Mouse (Mus musculus) myocyte (in vitro differentiated cells): Measurements from ENCODE around the gene Fbn1. TPM values are rescaled to one million over a fixed set of nuclear protein-coding genes. Genes with fewer than 3 reads are reported as not detected.

ENCODE experiments used
- H3K27me3 ChIP-seq: one replicate; pipeline ENCODE4 v1.6.1; 2011; ENCODE audit not compliant: control insufficient read depth, insufficient read depth, insufficient read length
- H3K36me3 ChIP-seq: one replicate; pipeline ENCODE4 v1.6.1; 2011; ENCODE audit not compliant: control insufficient read depth, insufficient read depth
- H3K4me2 ChIP-seq: one replicate; pipeline ENCODE4 v1.6.1; 2011; ENCODE audit warnings: low read depth, control low read depth
- H3K4me3 ChIP-seq: one replicate; pipeline ENCODE4 v1.5.1; 2011; ENCODE audit warnings: mild to moderate bottlenecking, control low read depth, moderate library complexity
- H3K79me2 ChIP-seq: one replicate; pipeline ENCODE4 v1.6.1; 2011; ENCODE audit not compliant: control insufficient read depth, insufficient read depth
- H3ac ChIP-seq: one replicate; pipeline ENCODE4 v1.6.1; 2011; ENCODE audit not compliant: control insufficient read depth, insufficient read length
- CEBPB ChIP-seq: IDR thresholded peaks from 2 replicates; pipeline ENCODE4 v1.6.1; 2011; ENCODE audit warnings: mild to moderate bottlenecking, moderate library complexity; ENCODE audit not compliant: poor library complexity, insufficient read depth, severe bottlenecking
- E2F4 ChIP-seq: IDR thresholded peaks from one replicate; pipeline ENCODE4 v1.6.1; 2011; ENCODE audit warnings: mild to moderate bottlenecking, control low read depth, moderate library complexity; ENCODE audit not compliant: insufficient read depth
- MAX ChIP-seq: IDR thresholded peaks from one replicate; pipeline ENCODE4 v1.6.1; 2011; ENCODE audit warnings: low read depth, mild to moderate bottlenecking, control low read depth
- MYOD1 ChIP-seq, 3 experiments: IDR thresholded peaks; one replicate each; pipeline ENCODE4 v1.6.1; 2011; ENCODE audit warnings: control low read depth in 2 of 3, low read depth in 2 of 3, mild to moderate bottlenecking in 2 of 3, moderate library complexity in 1 of 3; ENCODE audit not compliant: insufficient read length in 2 of 3, control insufficient read depth in 1 of 3
- MYOG ChIP-seq, 3 experiments: IDR thresholded peaks; one replicate each; pipeline ENCODE4 v1.6.1; 2011; ENCODE audit warnings: control low read depth in 2 of 3, low read depth in 2 of 3, mild to moderate bottlenecking in 2 of 3; ENCODE audit not compliant: insufficient read length in 2 of 3, control insufficient read depth in 1 of 3, insufficient read depth in 1 of 3
- POLR2A ChIP-seq: IDR thresholded peaks from one replicate; pipeline ENCODE4 v1.6.1; 2011; ENCODE audit warnings: low read depth, mild to moderate bottlenecking, control low read depth, moderate library complexity; ENCODE audit not compliant: insufficient read length
- POLR2AphosphoS2 ChIP-seq: IDR thresholded peaks from one replicate; pipeline ENCODE4 v1.6.1; 2011; ENCODE audit warnings: low read depth, control low read depth; ENCODE audit not compliant: insufficient read length
- REST ChIP-seq: IDR thresholded peaks from one replicate; pipeline ENCODE4 v1.6.1; 2011; ENCODE audit warnings: mild to moderate bottlenecking, control low read depth, moderate library complexity; ENCODE audit not compliant: insufficient read depth, insufficient read length
- SRF ChIP-seq: IDR thresholded peaks from one replicate; pipeline ENCODE4 v1.6.1; 2011; ENCODE audit warnings: low read depth; ENCODE audit not compliant: control insufficient read depth, insufficient read length
- TCF12 ChIP-seq: IDR thresholded peaks from one replicate; pipeline ENCODE4 v1.6.1; 2011; ENCODE audit warnings: mild to moderate bottlenecking, control low read depth; ENCODE audit not compliant: poor library complexity, insufficient read depth, severe bottlenecking
- TCF3 ChIP-seq: IDR thresholded peaks from one replicate; pipeline ENCODE4 v1.6.1; 2011; ENCODE audit warnings: low read depth, control low read depth; ENCODE audit not compliant: insufficient read length
- USF1 ChIP-seq: IDR thresholded peaks from one replicate; pipeline ENCODE4 v1.6.1; 2011; ENCODE audit warnings: low read depth, mild to moderate bottlenecking, control low read depth, moderate library complexity
- polyA plus RNA-seq: library from polyadenylated mRNA; unstranded; fragments of >200 nt; fragmentation: generic; extraction: Trizol; gene quantifications from one replicate; pipeline ENCODE4 v1.2.1, GENCODE M21; 2012; ENCODE audit warnings: missing spikeins

Gene Fbn1
- polyA plus RNA-seq, 1 experiment, result 125 TPM

DNA sequence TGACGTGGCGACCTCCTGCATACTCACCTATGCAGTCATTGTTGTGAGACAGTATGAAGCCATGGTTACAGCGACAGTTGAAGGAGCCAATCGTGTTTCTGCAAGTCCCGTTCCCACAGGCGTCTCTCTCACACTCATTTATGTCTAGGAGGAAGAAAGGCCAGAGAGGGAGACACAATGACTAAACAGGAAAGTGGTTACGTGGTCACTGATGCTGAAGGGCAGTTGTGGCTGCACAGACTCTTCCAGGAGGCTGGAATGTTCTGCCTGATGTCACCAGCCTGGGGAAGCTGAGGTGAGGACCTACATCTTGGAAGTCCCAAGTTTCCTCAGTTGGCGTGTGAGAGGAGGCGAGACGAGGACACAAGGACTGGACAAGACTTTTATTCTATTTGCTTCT, 177.3 kb downstream of the Fbn1 start:
- no peak for TF ChIP-seq USF1
- TF ChIP-seq SRF, result no peak
- TF ChIP-seq POLR2AphosphoS2, result no peak
- no peak for TF ChIP-seq TCF12
- TF ChIP-seq MYOG (IDR thresholded peaks at IDR 0.05; ENCODE audit: control insufficient read depth in 1 of 3, insufficient read depth in 1 of 3, insufficient read length in 2 of 3, low read depth in 2 of 3), result no peak
- no peak for TF ChIP-seq POLR2A
- no peak for TF ChIP-seq REST
- TF ChIP-seq MYOD1 (IDR thresholded peaks at IDR 0.05; ENCODE audit: control insufficient read depth in 1 of 3, insufficient read length in 2 of 3, low read depth in 2 of 3), result no peak
- TF ChIP-seq TCF3, result no peak
- no peak for TF ChIP-seq E2F4
- no peak for TF ChIP-seq MAX
- TF ChIP-seq CEBPB, result no peak
- Histone ChIP-seq H3K4me2 (no peak overlapping the region), H3K27me3 (no peaks in the 10 kb centered on the region), H3ac (no peak overlapping the region), H3K4me3 (no peak overlapping the region), H3K36me3 (peaks cover 60% of the 10 kb centered on the region), H3K79me2 (no peaks in the 10 kb centered on the region)

DNA sequence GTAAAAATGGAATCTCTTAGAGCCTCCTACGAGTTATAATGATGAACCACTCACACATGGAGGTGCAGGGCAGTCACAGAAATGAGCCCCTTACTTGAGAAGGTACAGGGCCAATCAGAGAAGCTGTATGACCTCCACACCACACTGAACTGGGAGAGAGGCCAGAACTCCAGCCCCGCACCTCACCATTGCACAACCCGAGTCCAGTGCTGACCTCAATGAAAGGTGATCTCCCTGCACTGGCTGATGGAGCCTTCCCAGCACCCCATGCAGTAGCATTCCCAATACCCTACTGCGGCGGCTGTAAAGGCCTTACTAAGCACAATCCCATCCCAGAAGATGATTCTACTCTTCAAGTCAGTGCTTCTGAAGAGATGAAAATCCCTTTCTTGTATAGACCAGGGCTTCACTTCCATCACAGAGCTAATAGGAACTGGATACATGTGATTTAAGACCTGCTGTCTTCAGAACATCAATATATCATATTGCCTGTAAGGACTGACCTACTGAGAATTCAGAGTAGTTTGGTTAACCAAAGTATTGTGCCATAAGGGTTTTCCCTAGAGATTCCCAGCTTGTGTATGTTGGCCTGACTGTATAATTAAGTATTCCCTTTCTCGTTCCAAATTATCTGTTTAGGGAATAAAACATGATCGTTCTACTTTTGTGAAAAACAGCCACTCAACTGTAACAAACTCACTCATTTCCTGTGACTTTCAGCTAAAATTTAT, 182.5 kb downstream of the Fbn1 start:
- Histone ChIP-seq H3K4me3 (no peak overlapping the region), H3K4me2 (no peak overlapping the region), H3K79me2 (no peaks in the 10 kb centered on the region), H3ac (no peak overlapping the region), H3K36me3 (peaks cover 44% of the 10 kb centered on the region), H3K27me3 (no peaks in the 10 kb centered on the region)
- TF ChIP-seq POLR2AphosphoS2 (peak; percentile 11), CEBPB (peak; percentile 83), SRF (no peak)

DNA sequence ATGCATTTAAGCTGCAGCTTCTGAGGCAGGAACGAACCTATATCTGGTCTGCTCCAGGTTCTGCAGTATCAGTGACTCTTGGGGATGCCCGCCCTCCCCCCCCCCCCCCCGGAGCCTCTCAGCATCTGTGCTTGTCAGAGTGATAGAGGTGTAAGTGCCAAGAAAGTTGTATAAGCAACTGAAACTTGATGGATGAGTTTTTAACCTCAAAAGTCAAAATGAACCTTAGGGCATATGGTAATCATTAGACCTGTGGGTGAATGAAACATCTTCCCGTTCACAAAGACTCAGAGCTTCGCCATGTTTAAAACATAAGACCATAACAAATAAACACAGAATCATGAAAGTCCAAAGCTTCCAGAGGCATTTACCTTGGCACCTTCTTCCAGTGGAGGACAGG, 183.3 kb downstream of the Fbn1 start:
- H3K79me2 ChIP-seq, result no peaks in the 10 kb centered on the region
- no peak for TF ChIP-seq MYOD1 (IDR thresholded peaks at IDR 0.05; ENCODE audit: control insufficient read depth in 1 of 3, insufficient read length in 2 of 3, low read depth in 2 of 3)
- TF ChIP-seq REST, result no peak
- peak; percentile 69; the same call in 1 of the 2 replicates for TF ChIP-seq CEBPB
- H3ac ChIP-seq, result no peak overlapping the region
- peaks cover 42% of the 10 kb centered on the region for H3K36me3 ChIP-seq
- peak overlapping the region; percentile 22 for H3K4me2 ChIP-seq
- no peak overlapping the region for H3K4me3 ChIP-seq
- no peaks in the 10 kb centered on the region for H3K27me3 ChIP-seq

- Histone ChIP-seq H3K36me3 (peaks cover 31% of the 10 kb centered on the region), H3K27me3 (no peaks in the 10 kb centered on the region), H3K79me2 (no peaks in the 10 kb centered on the region), H3ac (no peak overlapping the region), H3K4me3 (no peak overlapping the region), H3K4me2 (no peak overlapping the region)
- peak in 1 of 3 experiments; percentile 37 for TF ChIP-seq MYOD1 (IDR thresholded peaks at IDR 0.05; ENCODE audit: control insufficient read depth in 1 of 3, insufficient read length in 2 of 3, low read depth in 2 of 3)
- no peak for TF ChIP-seq E2F4
These were observed 184.4 kb downstream of the Fbn1 start for GRCm38 (mm10) chr2:125323347-125323746.

DNA sequence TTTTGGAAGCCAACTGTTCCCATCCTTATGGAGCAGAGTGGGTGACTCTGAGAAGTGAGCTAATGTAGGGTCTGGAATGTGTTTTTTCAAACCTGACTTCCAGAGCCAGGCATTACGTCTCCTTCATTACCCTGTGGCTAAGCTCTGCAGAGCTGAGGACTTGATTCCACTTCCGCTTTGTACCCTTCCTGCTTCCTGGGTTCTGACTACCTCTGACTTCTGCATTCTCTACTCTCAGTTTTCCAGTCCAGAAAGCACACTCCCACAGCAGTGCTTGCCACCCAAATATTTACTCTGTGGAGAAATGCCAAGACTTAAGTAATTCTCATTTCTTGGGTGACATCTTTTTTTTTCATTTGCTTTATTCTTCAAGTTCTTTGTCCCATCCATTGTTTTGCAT, 185.2 kb downstream of the Fbn1 start:
- H3K36me3 ChIP-seq, result peaks cover 27% of the 10 kb centered on the region
- H3K27me3 ChIP-seq, result no peaks in the 10 kb centered on the region
- H3ac ChIP-seq, result no peak overlapping the region
- TF ChIP-seq CEBPB, result no peak
- no peak for TF ChIP-seq SRF
- TF ChIP-seq TCF3, result no peak
- no peak for TF ChIP-seq REST
- no peak for TF ChIP-seq MYOD1 (IDR thresholded peaks at IDR 0.05; ENCODE audit: control insufficient read depth in 1 of 3, insufficient read length in 2 of 3, low read depth in 2 of 3)
- TF ChIP-seq MAX, result no peak
- TF ChIP-seq POLR2AphosphoS2, result no peak
- no peaks in the 10 kb centered on the region for H3K79me2 ChIP-seq
- no peak overlapping the region for H3K4me3 ChIP-seq
- no peak overlapping the region for H3K4me2 ChIP-seq
